Mouse (Mus musculus) limb, embryonic 14.5 days (tissue): ENCODE results near the gene Dgkb. TPM values are rescaled to one million over a fixed set of nuclear protein-coding genes. Genes with fewer than 3 reads are reported as not detected.

ENCODE experiments used
- ATAC-seq: fragments of 200-750 bp; cut with Nextera tagmentation; 2 replicates; pipeline ENCODE4 v1.8.0; 2017; ENCODE audit warnings: low read depth, moderate number of reproducible peaks, moderate TSS enrichment; ENCODE audit not compliant: low FRiP score
- DNase-seq: peaks from one replicate; pipeline ENCODE4 v3.0.0-alpha.2; 2015; ENCODE audit warnings: low spot score
- H3K27ac ChIP-seq: fragments of 300-500 bp; sonication (generic); replicated peaks from 2 replicates; pipeline ENCODE4 v1.5.1; 2014; ENCODE audit warnings: low read depth, mild to moderate bottlenecking, low read length, moderate library complexity, mixed read lengths
- H3K27me3 ChIP-seq: fragments of 300-500 bp; sonication (generic); 2 replicates; pipeline ENCODE4 v1.6.1; 2014; ENCODE audit warnings: low read length, mixed read lengths; ENCODE audit not compliant: control insufficient read depth, insufficient read depth
- H3K36me3 ChIP-seq: fragments of 300-500 bp; sonication (generic); 2 replicates; pipeline ENCODE4 v1.6.1; 2014; ENCODE audit warnings: mild to moderate bottlenecking, low read length, moderate library complexity, mixed read lengths; ENCODE audit not compliant: control insufficient read depth, insufficient read depth
- H3K4me1 ChIP-seq: fragments of 300-500 bp; sonication (generic); 2 replicates; pipeline ENCODE4 v1.6.1; 2014; ENCODE audit warnings: antibody characterized with exemption, low read length, mixed read lengths; ENCODE audit not compliant: control insufficient read depth, insufficient read depth
- H3K4me2 ChIP-seq: fragments of 300-500 bp; sonication (generic); replicated peaks from 2 replicates; pipeline ENCODE4 v1.6.1; 2014; ENCODE audit warnings: low read depth, mild to moderate bottlenecking, low read length, moderate library complexity; ENCODE audit not compliant: severe bottlenecking
- H3K4me3 ChIP-seq: fragments of 300-500 bp; sonication (generic); replicated peaks from 2 replicates; pipeline ENCODE4 v1.5.1; 2014; ENCODE audit warnings: low read length
- H3K9ac ChIP-seq: fragments of 300-500 bp; sonication (generic); 2 replicates; pipeline ENCODE4 v1.6.1; 2014; ENCODE audit warnings: mild to moderate bottlenecking, low read depth, low read length, moderate library complexity; ENCODE audit not compliant: severe bottlenecking
- H3K9me3 ChIP-seq: fragments of 300-500 bp; sonication (generic); 2 replicates; pipeline ENCODE4 v1.6.1; 2016; ENCODE audit warnings: low read length; ENCODE audit not compliant: control insufficient read depth
- POLR2A ChIP-seq: fragments of 200-500 bp; IDR thresholded peaks from 2 replicates; pipeline ENCODE4 v1.8.0; 2012; ENCODE audit warnings: inconsistent platforms, mild to moderate bottlenecking, moderate library complexity, borderline replicate concordance; ENCODE audit not compliant: insufficient read depth, insufficient read length; ENCODE audit errors: extremely low read depth
- WGBS: fragments of 180-500 bp; shearing (Covaris S2); extraction: QIAGEN DNeasy Blood & Tissue Kit; methylation state at CpG from one replicate; pipeline ENCODE4 v1.1.7; 2014; 5-methylcytosine and 5-hydroxymethylcytosine counted together
- polyA plus RNA-seq, 2 experiments: library from polyadenylated mRNA; depleted of rRNA in 1 of 2; stranded (reverse) in 1 of 2; unstranded in 1 of 2; fragments of >200 nt; fragmentation: Nextera tagmentation in 1 of 2; extraction: Ambion mirVana in 1 of 2; gene quantifications; 2 replicates each; pipeline versions ENCODE4 v1.2.1 to v1.2.3; 2012 to 2014

The Dgkb gene
- polyA plus RNA-seq, 2 experiments, result 0.56 to 0.80 TPM

GRCm38 (mm10) chr12:38232665-38233064 is 415.1 kb downstream of the Dgkb start:
- Histone ChIP-seq H3K9ac (no peak overlapping the region), H3K36me3 (no peaks in the 10 kb centered on the region), H3K27ac (no peak overlapping the region), H3K4me1 (no peaks in the 10 kb centered on the region), H3K9me3 (no peaks in the 10 kb centered on the region), H3K27me3 (no peaks in the 10 kb centered on the region), H3K4me3 (no peak overlapping the region), H3K4me2 (no peak overlapping the region)
- no peak for TF ChIP-seq POLR2A
- DNase-seq (peak; percentile 22), ATAC-seq (peak; percentile 44; the same call in 1 of the 2 replicates)
- WGBS, result 75% methylated on average over 1 of the region's 1 CpGs

DNA sequence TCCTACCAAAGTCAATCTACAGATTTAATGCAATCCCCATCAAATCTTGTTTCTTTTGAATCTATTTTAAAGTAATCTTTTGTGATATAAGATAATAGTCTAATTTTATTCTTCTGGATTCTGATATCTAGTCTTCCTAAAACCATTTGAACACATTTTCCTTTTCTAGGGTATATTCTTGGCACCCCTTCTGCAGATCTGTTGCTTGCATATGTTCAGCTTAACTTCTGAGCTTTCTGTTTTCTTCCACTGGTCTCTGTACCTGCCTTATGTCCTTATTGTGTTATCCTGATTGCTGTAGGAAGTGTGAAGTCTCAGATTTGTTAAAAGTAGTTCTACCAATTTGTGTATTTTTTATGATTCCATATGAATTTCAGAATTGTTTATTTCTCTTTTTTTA is 451.3 kb downstream of the Dgkb start:
- H3K27ac ChIP-seq, result no peak overlapping the region
- H3K4me1 ChIP-seq, result no peaks in the 10 kb centered on the region
- H3K4me2 ChIP-seq, result no peak overlapping the region
- no peaks in the 10 kb centered on the region for H3K27me3 ChIP-seq
- ATAC-seq (no peak), DNase-seq (no peak)
- no peak overlapping the region for H3K4me3 ChIP-seq
- TF ChIP-seq POLR2A, result no peak
- no peak overlapping the region for H3K9ac ChIP-seq
- no peaks in the 10 kb centered on the region for H3K36me3 ChIP-seq
- no peaks in the 10 kb centered on the region for H3K9me3 ChIP-seq

GRCm38 (mm10) chr12:38301497-38301896 is 484.0 kb downstream of the Dgkb start:
- 54% methylated on average over 1 of the region's 1 CpGs for WGBS

GRCm38 (mm10) chr12:38303841-38304240 is 486.3 kb downstream of the Dgkb start:
- Histone ChIP-seq H3K27ac (no peak overlapping the region), H3K27me3 (no peaks in the 10 kb centered on the region), H3K9me3 (no peaks in the 10 kb centered on the region), H3K4me1 (no peaks in the 10 kb centered on the region), H3K4me3 (no peak overlapping the region), H3K9ac (no peak overlapping the region), H3K36me3 (no peaks in the 10 kb centered on the region), H3K4me2 (no peak overlapping the region)
- ATAC-seq (no peak), DNase-seq (no peak)
- WGBS, result 75% methylated on average over 3 of the region's 3 CpGs
- TF ChIP-seq POLR2A, result no peak

More at GRCm38 (mm10) chr12:38301497-38301896, 484.0 kb downstream of the Dgkb start:
- H3K9ac ChIP-seq, result no peak overlapping the region
- no peak for TF ChIP-seq POLR2A
- H3K9me3 ChIP-seq, result no peaks in the 10 kb centered on the region
- no peaks in the 10 kb centered on the region for H3K27me3 ChIP-seq
- DNase-seq (peak; percentile 2), ATAC-seq (no peak)
- no peak overlapping the region for H3K4me2 ChIP-seq
- no peaks in the 10 kb centered on the region for H3K4me1 ChIP-seq
- H3K4me3 ChIP-seq, result no peak overlapping the region
- H3K36me3 ChIP-seq, result no peaks in the 10 kb centered on the region
- no peak overlapping the region for H3K27ac ChIP-seq

DNA sequence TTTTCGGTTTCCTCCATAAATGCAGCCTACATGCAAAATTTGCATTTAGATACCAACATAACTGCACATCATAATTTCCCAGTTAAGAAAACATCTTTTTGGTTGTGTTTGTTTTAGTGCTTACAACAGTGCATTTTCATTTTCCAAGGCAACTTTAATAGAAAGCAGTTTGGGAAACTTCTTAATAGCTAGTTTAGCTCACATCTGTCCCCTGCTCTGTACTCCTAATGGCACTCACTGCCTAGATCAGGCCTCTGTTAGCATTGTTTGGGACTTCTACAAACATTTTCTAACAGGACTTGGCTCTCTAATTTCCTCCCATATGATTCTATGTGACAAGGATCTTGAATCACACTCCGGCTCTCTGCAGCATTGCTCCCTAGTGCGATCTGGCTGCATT is 486.7 kb downstream of the Dgkb start:
- ATAC-seq, result no peak
- Histone ChIP-seq H3K9ac (no peak overlapping the region), H3K4me1 (no peaks in the 10 kb centered on the region), H3K4me2 (no peak overlapping the region), H3K27ac (no peak overlapping the region), H3K4me3 (no peak overlapping the region), H3K36me3 (no peaks in the 10 kb centered on the region), H3K9me3 (no peaks in the 10 kb centered on the region), H3K27me3 (no peaks in the 10 kb centered on the region)
- DNase-seq, result no peak
- 89% methylated on average over 3 of the region's 3 CpGs for WGBS
- no peak for TF ChIP-seq POLR2A

DNA sequence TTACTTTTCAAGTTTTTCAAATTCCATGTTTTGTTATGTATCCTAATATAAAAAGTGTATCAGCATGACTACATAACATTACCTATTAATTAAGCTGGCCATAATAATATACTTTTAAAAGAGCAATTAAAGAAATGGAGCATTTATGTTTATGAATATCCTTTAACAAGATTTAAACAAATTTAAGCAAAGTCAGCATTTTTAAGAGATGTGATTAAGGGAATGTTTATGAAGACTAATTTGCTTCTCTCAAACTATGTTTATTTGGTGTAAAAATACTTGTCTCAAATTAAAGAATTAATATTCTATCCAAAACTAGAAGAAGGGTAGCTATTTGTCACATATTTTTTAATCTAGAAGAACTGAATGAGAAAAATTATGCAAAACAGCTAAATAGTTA is 492.4 kb downstream of the Dgkb start:
- Histone ChIP-seq H3K4me1 (no peaks in the 10 kb centered on the region), H3K4me2 (no peak overlapping the region), H3K27ac (no peak overlapping the region), H3K27me3 (no peaks in the 10 kb centered on the region), H3K9ac (no peak overlapping the region), H3K36me3 (no peaks in the 10 kb centered on the region), H3K9me3 (no peaks in the 10 kb centered on the region), H3K4me3 (no peak overlapping the region)
- no peak for TF ChIP-seq POLR2A
- DNase-seq (no peak), ATAC-seq (no peak)
